Mouse (Mus musculus): ENCODE data around the gene Vps11.

- TF ChIP-seq CTCF (IDR thresholded peaks at IDR 0.05; ENCODE audit: extremely low read depth, insufficient read length, insufficient replicate concordance, low read depth, low read length) (no peak), POLR2A (IDR thresholded peaks at IDR 0.05; ENCODE audit: low read depth, low read length) (no peak; the same call in none of the 2 replicates)
Measured at GRCm38 (mm10) chr9:44318826-44319095, 42.7 kb downstream of the Vps11 start.

Measured in small intestine, adult 2 months (tissue).